Mouse (Mus musculus): ENCODE measurements around the gene S100a6.

GRCm38 (mm10) chr3:90611494-90611893 lies 1.2 kb upstream of the S100a6 start:
- TF ChIP-seq CTCF (conservative IDR thresholded peaks at IDR 0.05; ENCODE audit: insufficient read depth, insufficient read length, low read depth, low read length) (no peak), POLR2A (IDR thresholded peaks at IDR 0.05; ENCODE audit: low read depth, low read length) (no peak)

Data from kidney, adult 2 months (tissue).